Mouse (Mus musculus) heart, postnatal 0 days (tissue): ENCODE results near the gene Astn2. TPM values are rescaled to one million over a fixed set of nuclear protein-coding genes. Genes with fewer than 3 reads are reported as not detected.

ENCODE experiments used
- ATAC-seq: fragments of 200-750 bp; cut with Nextera tagmentation; 2 replicates; pipeline ENCODE4 v1.8.0; 2017; ENCODE audit warnings: low read depth, moderate number of reproducible peaks, moderate library complexity; ENCODE audit not compliant: insufficient read depth
- DNase-seq: peaks from one replicate; pipeline ENCODE4 v3.0.0-alpha.2; 2016; ENCODE audit warnings: low spot score
- H3K27ac ChIP-seq: fragments of 300-500 bp; sonication (generic); 2 replicates; pipeline ENCODE4 v1.5.1; 2014; ENCODE audit warnings: low read depth, mild to moderate bottlenecking
- H3K27me3 ChIP-seq: fragments of 300-500 bp; sonication (generic); 2 replicates; pipeline ENCODE4 v1.6.1; 2014; ENCODE audit warnings: low read length, mixed read lengths; ENCODE audit not compliant: control insufficient read depth, insufficient read depth
- H3K36me3 ChIP-seq: fragments of 300-500 bp; sonication (generic); replicated peaks from 2 replicates; pipeline ENCODE4 v1.6.1; 2014; ENCODE audit warnings: low read length, mixed read lengths; ENCODE audit not compliant: control insufficient read depth, insufficient read depth
- H3K4me1 ChIP-seq: fragments of 300-500 bp; sonication (generic); 2 replicates; pipeline ENCODE4 v1.6.1; 2014; ENCODE audit warnings: antibody characterized with exemption; ENCODE audit not compliant: control insufficient read depth, insufficient read depth
- H3K4me2 ChIP-seq: fragments of 300-500 bp; sonication (generic); 2 replicates; pipeline ENCODE4 v1.6.1; 2014; ENCODE audit warnings: low read depth, mild to moderate bottlenecking, low read length, moderate library complexity
- H3K4me3 ChIP-seq: fragments of 300-500 bp; sonication (generic); 2 replicates; pipeline ENCODE4 v1.5.1; 2014; ENCODE audit warnings: low read depth, low read length
- H3K9ac ChIP-seq: fragments of 300-500 bp; sonication (generic); replicated peaks from 2 replicates; pipeline ENCODE4 v1.6.1; 2014; ENCODE audit warnings: low read depth, low read length, mixed read lengths
- H3K9me3 ChIP-seq: fragments of 300-500 bp; sonication (generic); replicated peaks from 2 replicates; pipeline ENCODE4 v1.6.1; 2016; ENCODE audit warnings: low read length; ENCODE audit not compliant: control insufficient read depth
- CTCF ChIP-seq: IDR thresholded peaks from 2 replicates; pipeline ENCODE4 v1.5.1; 2016; ENCODE audit warnings: antibody characterized with exemption, control low read depth, low read depth
- EP300 ChIP-seq: IDR thresholded peaks from 2 replicates; pipeline ENCODE4 v1.6.1; 2016; ENCODE audit warnings: antibody characterized with exemption, low read depth
- WGBS: fragments of 180-500 bp; shearing (Covaris S2); extraction: QIAGEN DNeasy Blood & Tissue Kit; methylation state at CpG from one replicate; pipeline ENCODE4 v1.1.7; 2014; 5-methylcytosine and 5-hydroxymethylcytosine counted together
- polyA plus RNA-seq: library from polyadenylated mRNA; unstranded; fragments of >200 nt; fragmentation: Nextera tagmentation; extraction: Ambion mirVana; gene quantifications from 2 replicates; pipeline ENCODE4 v1.2.1, GENCODE M21; 2015
- total RNA-seq: library from RNA; depleted of rRNA; stranded (reverse); fragments of >200 nt; gene quantifications from 2 replicates; pipeline ENCODE4 v1.2.3, GENCODE M21; 2014; ENCODE audit warnings: low replicate concordance

Gene Astn2
- total and polyA plus RNA-seq, 2 experiments from 2014 or later = 0.25 to 3.7 TPM

- Histone ChIP-seq H3K4me3 (no peak overlapping the region), H3K4me1 (no peaks in the 10 kb centered on the region), H3K9ac (no peak overlapping the region), H3K36me3 (no peaks in the 10 kb centered on the region), H3K27ac (no peak overlapping the region), H3K27me3 (no peaks in the 10 kb centered on the region), H3K4me2 (no peak overlapping the region), H3K9me3 (no peaks in the 10 kb centered on the region)
- TF ChIP-seq CTCF (no peak), EP300 (no peak)
- DNase-seq = no peak
- no peak for ATAC-seq
- 46% methylated on average over 5 of the region's 5 CpGs for WGBS
Observed at GRCm38 (mm10) chr4:65678495-65678894, 725.9 kb downstream of the Astn2 start.

- H3K27ac ChIP-seq = no peak overlapping the region
- H3K4me2 ChIP-seq = no peak overlapping the region
- no peak overlapping the region for H3K9ac ChIP-seq
- no peak for ATAC-seq
- no peaks in the 10 kb centered on the region for H3K36me3 ChIP-seq
- no peak for DNase-seq
- no peak for TF ChIP-seq EP300
- TF ChIP-seq CTCF = no peak
- WGBS = 92% methylated on average over 4 of the region's 4 CpGs
- H3K9me3 ChIP-seq = no peaks in the 10 kb centered on the region
- H3K4me3 ChIP-seq = no peak overlapping the region
- no peaks in the 10 kb centered on the region for H3K27me3 ChIP-seq
- peaks cover 11% of the 10 kb centered on the region; the same call in 1 of the 2 replicates for H3K4me1 ChIP-seq
Observed at GRCm38 (mm10) chr4:65674267-65674978, 730.0 kb downstream of the Astn2 start.

GRCm38 (mm10) chr4:65673418-65673933 lies 730.9 kb downstream of the Astn2 start:
- H3K27ac ChIP-seq = no peak overlapping the region
- no peaks in the 10 kb centered on the region for H3K27me3 ChIP-seq
- WGBS = 65% methylated on average over 4 of the region's 4 CpGs
- TF ChIP-seq EP300 = no peak
- TF ChIP-seq CTCF = no peak
- no peak overlapping the region for H3K4me2 ChIP-seq
- ATAC-seq (no peak), DNase-seq (no peak)
- H3K36me3 ChIP-seq = no peaks in the 10 kb centered on the region
- no peak overlapping the region for H3K4me3 ChIP-seq
- H3K9ac ChIP-seq = no peak overlapping the region
- peaks cover 11% of the 10 kb centered on the region; the same call in 1 of the 2 replicates for H3K4me1 ChIP-seq
- H3K9me3 ChIP-seq = no peaks in the 10 kb centered on the region

- ATAC-seq (no peak), DNase-seq (peak; percentile 36)
- Histone ChIP-seq H3K9me3 (no peaks in the 10 kb centered on the region), H3K27me3 (no peaks in the 10 kb centered on the region), H3K4me3 (no peak overlapping the region), H3K4me1 (peaks cover 11% of the 10 kb centered on the region; the same call in 1 of the 2 replicates), H3K9ac (no peak overlapping the region), H3K4me2 (no peak overlapping the region), H3K36me3 (no peaks in the 10 kb centered on the region), H3K27ac (0 out of 2 replicates have a peak overlapping the region, but pooled peaks have one; percentile 3)
- TF ChIP-seq CTCF (no peak), EP300 (no peak)
- WGBS = 16% methylated on average over 2 of the region's 2 CpGs
Observed at GRCm38 (mm10) chr4:65672294-65672693, 732.1 kb downstream of the Astn2 start.

GRCm38 (mm10) chr4:65671585-65672184 lies 732.7 kb downstream of the Astn2 start:
- Histone ChIP-seq H3K36me3 (no peaks in the 10 kb centered on the region), H3K27ac (peak overlapping the region; percentile 52), H3K4me3 (no peak overlapping the region), H3K9me3 (no peaks in the 10 kb centered on the region), H3K27me3 (no peaks in the 10 kb centered on the region), H3K4me2 (no peak overlapping the region), H3K4me1 (peaks cover 11% of the 10 kb centered on the region; the same call in 1 of the 2 replicates), H3K9ac (no peak overlapping the region)
- DNase-seq (peak; percentile 23), ATAC-seq (peak; percentile 30; the same call in 1 of the 2 replicates)
- TF ChIP-seq CTCF (no peak), EP300 (no peak)
- 25% methylated on average over 6 of the region's 6 CpGs for WGBS
